Mouse (Mus musculus): ENCODE measurements at regions not wholly inside any gene's neighbourhood (a gene's known extent, or its start where the extent isn't known, plus 50 kb on each side); places are given as distances from the start of the nearest gene placed in this dataset.

- DNase-seq (ENCODE audit: extremely low read depth, low read depth): no peak
Observed at GRCm38 (mm10) chr10:118501571-118501970, 60.7 kb downstream of the Ifng start.

DNA sequence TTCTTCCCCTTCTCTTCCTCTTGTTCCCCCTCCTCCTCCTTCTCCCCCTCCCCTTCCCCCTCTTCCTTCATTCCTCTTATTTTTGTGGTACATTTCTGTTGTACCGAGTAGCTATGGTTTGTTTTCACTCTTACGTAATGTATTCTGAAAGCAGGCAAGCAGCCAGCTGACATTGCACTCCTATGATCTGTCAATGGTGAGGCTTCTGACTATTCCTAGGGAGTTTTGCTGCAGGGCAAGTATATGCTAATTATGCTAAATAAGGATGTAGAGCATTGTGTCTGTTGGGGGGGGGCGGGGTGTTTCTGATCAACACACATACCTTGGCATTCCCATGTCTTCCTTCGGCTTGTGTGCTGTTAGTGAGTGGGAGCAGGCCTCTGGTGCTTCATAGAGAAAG is 64.0 kb downstream of the Ifng start:
- no peak for DNase-seq (ENCODE audit: extremely low read depth, low read depth)

DNA sequence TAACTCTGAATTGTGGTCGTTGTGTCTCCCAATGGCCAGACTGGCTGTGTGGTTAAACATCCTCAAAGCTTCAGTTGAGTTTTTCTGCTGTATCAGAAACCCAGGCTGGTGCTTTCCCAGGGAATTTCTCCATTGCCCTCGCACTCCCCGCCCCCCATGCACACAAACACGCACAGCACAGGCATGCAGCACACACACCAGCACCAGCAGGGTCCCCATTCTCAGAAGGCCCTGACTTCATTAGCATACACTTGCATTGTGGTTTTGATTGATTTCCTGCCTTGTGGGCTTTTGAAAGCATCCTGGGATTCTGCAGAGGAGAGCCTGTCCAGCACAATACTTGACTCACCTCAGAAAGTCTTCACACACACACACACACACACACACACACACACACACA is 65.3 kb downstream of the Ifng start:
- DNase-seq (ENCODE audit: extremely low read depth, low read depth): no peak

- DNase-seq (ENCODE audit: extremely low read depth, low read depth): no peak
Observed at GRCm38 (mm10) chr10:118507630-118508029, 66.8 kb downstream of the Ifng start.

DNA sequence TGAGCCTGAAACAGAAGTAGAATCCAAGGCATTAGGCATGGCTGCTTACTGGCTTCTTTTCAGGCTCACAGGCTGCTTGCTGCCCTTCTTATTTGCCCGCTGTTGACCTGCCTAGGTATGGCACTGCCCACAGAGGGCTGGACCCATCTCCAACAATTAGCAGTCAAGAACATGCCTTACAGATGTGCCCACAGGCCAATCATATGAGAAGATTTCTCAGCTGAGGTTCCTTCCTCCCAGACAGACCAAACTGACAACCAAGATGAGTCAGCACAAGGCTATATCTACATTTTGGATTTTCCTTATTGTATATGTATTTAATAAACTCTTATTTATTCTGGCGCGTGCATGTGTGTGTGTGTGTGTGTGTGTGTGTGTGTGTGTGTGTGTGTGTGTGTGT is 76.0 kb downstream of the Ifng start:
- DNase-seq (ENCODE audit: extremely low read depth, low read depth): no peak

DNA sequence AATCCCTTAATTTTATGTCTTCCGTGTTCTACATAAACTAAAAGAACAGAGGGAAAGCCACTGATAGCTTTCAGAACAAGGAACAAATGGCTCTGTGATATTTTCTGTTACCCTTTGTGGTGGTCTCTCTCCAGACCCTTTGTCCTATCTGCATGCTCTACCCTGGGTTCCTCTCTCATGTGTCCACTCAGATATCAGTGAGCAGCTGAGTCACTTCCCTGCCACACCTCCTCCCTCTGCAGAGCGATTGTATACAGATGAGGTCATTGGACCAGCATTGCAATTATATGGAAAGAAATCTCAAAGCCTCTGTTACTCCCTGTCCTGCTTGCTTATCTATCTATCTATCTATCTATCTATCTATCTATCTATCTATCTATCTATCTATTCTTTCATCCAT is 77.1 kb downstream of the Ifng start:
- peak; percentile 6 for DNase-seq (ENCODE audit: extremely low read depth, low read depth)

- DNase-seq (ENCODE audit: extremely low read depth, low read depth): no peak
Observed at GRCm38 (mm10) chr10:118545966-118546365, 105.1 kb downstream of the Ifng start.

DNA sequence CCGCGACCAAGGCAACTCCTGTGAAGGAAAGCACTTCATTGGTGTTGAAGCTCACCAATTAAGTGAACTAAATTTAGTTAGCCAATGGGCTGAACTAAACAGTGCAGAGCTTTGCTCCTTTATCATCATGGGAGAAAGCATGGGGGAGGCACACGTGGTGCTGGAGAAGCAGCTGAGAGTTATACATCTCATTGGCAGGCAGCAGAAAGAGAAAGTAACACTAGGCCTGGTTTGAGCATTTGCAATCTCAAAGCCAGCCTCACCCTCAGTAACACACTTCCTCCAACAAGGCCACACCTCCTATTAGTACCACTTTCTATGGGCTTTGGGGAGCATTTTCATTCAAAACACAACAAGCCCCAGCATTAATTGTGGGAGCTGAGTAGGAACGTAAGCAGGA is 109.4 kb downstream of the Ifng start:
- no peak for DNase-seq (ENCODE audit: extremely low read depth, low read depth)

GRCm38 (mm10) chr10:118558848-118559247 is 118.0 kb downstream of the Ifng start:
- DNase-seq (ENCODE audit: extremely low read depth, low read depth): no peak

- no peak for DNase-seq (ENCODE audit: extremely low read depth, low read depth)
Observed at GRCm38 (mm10) chr10:118564041-118564440, 123.2 kb downstream of the Ifng start.

GRCm38 (mm10) chr10:118564528-118565268 is 123.9 kb downstream of the Ifng start:
- DNase-seq (ENCODE audit: extremely low read depth, low read depth): no peak

- DNase-seq (ENCODE audit: extremely low read depth, low read depth): no peak
Observed at GRCm38 (mm10) chr10:118568617-118569016, 127.8 kb downstream of the Ifng start.

DNA sequence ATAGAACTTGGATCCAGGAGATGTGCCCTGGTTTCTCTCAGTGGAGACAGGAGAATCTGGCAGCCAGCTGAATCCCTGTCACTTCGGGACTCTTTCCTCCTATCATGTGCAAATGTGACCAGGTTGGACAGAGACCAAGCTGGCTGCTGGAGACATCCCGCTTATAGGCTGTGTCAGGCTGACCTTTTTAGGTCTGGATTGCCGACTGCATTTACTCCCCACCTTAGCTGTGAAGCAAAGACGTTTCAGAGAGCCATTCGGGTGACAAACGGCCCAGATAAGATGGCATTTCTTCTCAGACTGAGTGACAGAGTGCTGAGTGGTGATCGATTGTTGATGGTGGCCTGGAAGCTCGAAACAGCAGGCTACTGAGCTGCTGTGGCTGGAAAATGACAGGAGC is 128.6 kb downstream of the Ifng start:
- DNase-seq (ENCODE audit: extremely low read depth, low read depth): no peak

DNA sequence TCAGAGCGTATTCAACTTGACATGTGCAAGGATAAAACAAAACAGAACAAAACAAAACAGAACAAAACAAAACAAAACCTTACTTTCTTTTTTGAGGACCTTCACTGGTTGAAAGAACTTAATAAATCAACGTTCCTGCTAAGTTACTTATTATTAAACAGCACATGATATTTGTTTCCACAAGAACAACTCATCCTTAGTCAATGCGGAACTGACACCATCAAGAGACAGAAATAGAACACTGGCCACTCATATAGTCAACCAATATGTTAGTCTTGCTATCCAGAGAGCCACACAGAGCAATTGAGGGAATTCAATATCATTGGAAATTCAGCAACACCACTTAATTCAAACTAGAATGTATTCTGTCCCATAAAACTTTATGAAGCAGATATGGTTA is 132.4 kb downstream of the Ifng start:
- DNase-seq (ENCODE audit: extremely low read depth, low read depth): no peak

DNA sequence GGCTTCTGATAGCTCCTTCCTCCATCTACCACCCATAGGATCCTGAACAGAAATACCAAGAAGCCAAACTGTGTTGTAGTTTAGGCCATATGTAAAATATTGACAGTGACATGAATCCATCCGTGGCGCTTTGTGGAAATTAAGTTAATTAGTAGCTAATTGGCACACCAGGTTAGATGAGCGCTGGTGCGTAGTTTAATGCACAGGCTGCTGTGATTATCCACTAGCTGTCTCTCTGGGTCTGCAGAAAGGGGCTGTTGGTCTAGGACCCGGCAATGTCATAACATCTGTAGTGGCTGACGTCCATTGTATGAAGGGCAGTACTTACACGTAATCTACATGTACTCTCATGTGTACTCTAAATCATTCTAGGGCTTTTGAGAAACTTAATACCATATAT is 134.7 kb downstream of the Ifng start:
- DNase-seq (ENCODE audit: extremely low read depth, low read depth): no peak

DNA sequence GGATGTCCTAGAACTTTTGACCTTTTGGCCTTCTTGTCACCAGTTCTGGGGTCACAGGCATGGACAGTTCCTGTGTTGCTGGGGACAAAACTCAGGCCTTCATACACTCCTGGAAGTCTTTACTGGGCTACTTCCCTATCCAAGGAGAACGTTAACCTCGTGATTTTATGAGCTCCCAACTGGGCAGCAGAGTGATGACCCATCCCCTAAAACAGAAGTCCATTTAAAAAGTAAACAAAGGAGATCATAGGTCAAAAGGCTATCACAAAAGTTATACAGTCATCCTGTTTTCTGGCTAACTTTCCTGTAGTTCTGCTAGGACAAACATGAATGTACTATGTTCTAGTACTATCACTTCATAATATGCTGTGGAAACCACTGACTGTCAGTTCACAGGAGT is 140.5 kb downstream of the Ifng start:
- no peak for DNase-seq (ENCODE audit: extremely low read depth, low read depth)

- DNase-seq (ENCODE audit: extremely low read depth, low read depth): no peak
Observed at GRCm38 (mm10) chr10:118585821-118586220, 145.0 kb downstream of the Ifng start.

DNA sequence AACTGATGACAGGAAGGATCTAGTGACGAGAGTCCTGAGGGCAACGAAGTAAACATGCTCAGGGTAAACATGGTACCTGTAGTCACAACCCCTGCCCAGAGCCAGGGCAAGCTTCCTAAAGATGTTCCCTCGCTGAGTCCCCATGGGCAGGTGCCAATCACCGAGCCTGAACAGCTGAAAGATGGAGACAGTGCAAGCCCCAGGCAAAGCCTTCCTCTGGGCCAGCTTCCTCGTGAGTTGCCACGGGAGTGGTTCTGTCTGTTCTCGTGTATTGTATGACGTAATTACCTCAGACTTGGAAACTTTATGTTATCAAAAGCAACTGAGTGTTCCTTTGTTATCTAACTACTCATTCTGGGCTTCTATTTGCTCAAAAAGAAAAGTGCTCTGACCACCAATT is 147.4 kb downstream of the Ifng start:
- DNase-seq (ENCODE audit: extremely low read depth, low read depth): no peak

DNA sequence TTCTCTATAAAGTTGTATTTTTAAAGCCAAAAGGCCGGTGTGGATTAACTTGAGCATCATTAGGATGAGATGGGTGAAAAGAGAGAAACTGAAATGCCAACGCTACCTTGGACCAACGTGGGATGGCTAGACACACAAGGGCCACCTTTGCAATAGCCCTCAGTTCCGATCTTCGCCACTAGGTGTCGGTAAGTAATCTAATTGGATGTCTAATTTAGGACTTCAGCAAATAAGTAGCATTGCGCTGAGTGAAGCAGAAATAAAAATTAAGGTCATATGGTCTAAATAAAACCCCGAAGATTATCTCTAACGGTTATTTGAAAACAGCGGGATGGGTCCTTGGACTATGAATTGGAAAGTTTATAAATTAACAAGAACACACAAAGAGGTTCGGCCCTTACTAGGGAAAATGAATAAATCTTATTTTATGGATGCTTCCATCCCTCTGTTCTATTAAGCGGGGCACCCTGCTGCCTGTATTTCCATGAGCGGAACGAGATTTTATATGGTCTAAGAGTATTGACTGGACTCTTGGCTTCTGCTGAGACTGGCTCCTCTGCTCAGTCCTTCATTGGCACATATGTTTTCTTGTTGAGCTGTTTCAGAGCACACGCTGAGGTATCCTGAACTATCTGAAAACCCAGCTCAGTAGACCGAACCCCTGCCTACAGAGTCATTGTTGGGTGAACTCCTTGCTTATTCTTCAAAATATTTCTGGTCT is 152.0 kb downstream of the Ifng start:
- DNase-seq (ENCODE audit: extremely low read depth, low read depth): peak; percentile 38

DNA sequence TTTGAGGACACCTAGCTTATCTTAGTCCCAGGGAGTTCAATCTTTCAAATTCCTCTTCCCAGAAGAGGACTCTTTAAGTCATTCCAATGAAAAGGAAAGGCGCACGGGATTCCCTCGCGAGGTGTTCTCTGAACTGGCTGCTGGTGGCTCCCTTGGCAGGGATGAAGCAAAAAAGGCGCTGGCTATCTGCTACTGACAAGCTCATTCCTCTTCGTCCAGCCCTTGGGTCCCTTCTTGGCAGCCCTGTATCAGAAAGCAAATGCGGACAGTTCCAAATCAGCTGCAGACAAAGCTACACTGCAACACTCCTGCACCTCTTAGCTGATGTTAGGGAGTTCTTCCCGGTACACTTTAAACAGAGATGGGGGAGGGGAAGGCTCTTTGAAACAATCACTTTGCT is 155.4 kb downstream of the Ifng start:
- DNase-seq (ENCODE audit: extremely low read depth, low read depth): no peak

DNA sequence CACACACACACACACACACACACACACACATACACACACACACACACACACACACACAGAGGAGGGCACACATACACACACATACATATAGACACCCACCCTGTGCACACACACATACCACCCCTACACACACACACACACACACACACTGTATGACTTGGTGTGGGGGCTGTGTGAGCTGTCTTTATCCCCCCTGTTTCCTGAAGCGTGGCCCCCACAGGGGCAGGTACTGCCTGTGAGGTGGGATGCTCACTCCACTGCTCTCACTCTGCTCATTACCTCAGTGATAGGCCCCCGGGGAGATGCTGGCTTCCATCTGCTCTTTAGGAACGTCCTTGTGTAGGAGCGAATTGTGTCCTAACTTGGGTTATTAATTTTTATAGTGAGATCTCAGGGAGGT is 157.7 kb downstream of the Ifng start:
- DNase-seq (ENCODE audit: extremely low read depth, low read depth): no peak

- no peak for DNase-seq (ENCODE audit: extremely low read depth, low read depth)
Observed at GRCm38 (mm10) chr10:118599197-118599596, 158.4 kb downstream of the Ifng start.

- DNase-seq (ENCODE audit: extremely low read depth, low read depth): no peak
Observed at GRCm38 (mm10) chr10:118599610-118600009, 158.8 kb downstream of the Ifng start.
